Mouse (Mus musculus) frontal cortex, postnatal 36 days (tissue): ENCODE results near the gene Vmn1r78.
"Not testable (repeated sequence)": the region's sequence is repeated elsewhere in the genome, so short reads cannot be mapped to it uniquely, and the experiment has no call there.

ENCODE experiments used
- DNase-seq, 2 experiments: peaks; one replicate each; pipeline ENCODE4 v3.0.0; 2022; ENCODE audit warnings: low spot score in 2 of 2

Vmn1r78 gene

GRCm38 (mm10) chr7:12149957-12150356 is at the start of gene Vmn1r78:
Gene Vmn1r78, plus strand, starts transcription at chr7:12150257.
- no peak for DNase-seq

GRCm38 (mm10) chr7:12156463-12156862 is 6.4 kb downstream of the Vmn1r78 start:
- not testable (repeated sequence) for DNase-seq

- DNase-seq = not testable (repeated sequence)
Observed at GRCm38 (mm10) chr7:12170979-12171378, 20.9 kb downstream of the Vmn1r78 start, which contains the start of gene Vmn1r79. Gene Vmn1r79, plus strand, starts transcription at chr7:12171279.

- not testable (repeated sequence) for DNase-seq
Observed at GRCm38 (mm10) chr7:12172926-12173325, 22.9 kb downstream of the Vmn1r78 start.

GRCm38 (mm10) chr7:12188986-12189385 is 38.9 kb downstream of the Vmn1r78 start, which contains the start of gene Vmn1r80:
Gene Vmn1r80, plus strand, starts transcription at chr7:12189286.
- DNase-seq = no peak

GRCm38 (mm10) chr7:12204141-12204540 is 54.1 kb downstream of the Vmn1r78 start:
- DNase-seq = no peak
